Mouse (Mus musculus): ENCODE results near the gene Ttc28.

The Ttc28 gene

GRCm38 (mm10) chr5:111104801-111105200 lies 225.2 kb downstream of the Ttc28 start:
- no peak for DNase-seq

- DNase-seq, result no peak
Observed at GRCm38 (mm10) chr5:111111378-111111777, 231.8 kb downstream of the Ttc28 start.

- DNase-seq, result no peak
Observed at GRCm38 (mm10) chr5:111113183-111113582, 233.6 kb downstream of the Ttc28 start.

- DNase-seq, result no peak
Observed at GRCm38 (mm10) chr5:111113694-111114375, 234.2 kb downstream of the Ttc28 start.

GRCm38 (mm10) chr5:111114597-111114996 lies 235.0 kb downstream of the Ttc28 start:
- no peak for DNase-seq

- DNase-seq, result no peak
Observed at GRCm38 (mm10) chr5:111115519-111116350, 236.1 kb downstream of the Ttc28 start.

GRCm38 (mm10) chr5:111119805-111120204 lies 240.2 kb downstream of the Ttc28 start:
- DNase-seq, result no peak

GRCm38 (mm10) chr5:111120298-111120697 lies 240.7 kb downstream of the Ttc28 start:
- peak; percentile 84 for DNase-seq

GRCm38 (mm10) chr5:111120705-111121420 lies 241.3 kb downstream of the Ttc28 start:
- no peak for DNase-seq

GRCm38 (mm10) chr5:111122332-111123049 lies 242.9 kb downstream of the Ttc28 start:
- no peak for DNase-seq

GRCm38 (mm10) chr5:111123050-111123746 lies 243.6 kb downstream of the Ttc28 start:
- no peak for DNase-seq

GRCm38 (mm10) chr5:111124620-111125200 lies 245.1 kb downstream of the Ttc28 start:
- no peak for DNase-seq

GRCm38 (mm10) chr5:111125746-111126145 lies 246.1 kb downstream of the Ttc28 start:
- no peak for DNase-seq

- no peak for DNase-seq
Observed at GRCm38 (mm10) chr5:111127786-111128185, 248.2 kb downstream of the Ttc28 start.

GRCm38 (mm10) chr5:111130121-111130520 lies 250.5 kb downstream of the Ttc28 start:
- DNase-seq, result no peak

- DNase-seq, result no peak
Observed at GRCm38 (mm10) chr5:111131561-111131960, 252.0 kb downstream of the Ttc28 start.

GRCm38 (mm10) chr5:111133150-111133549 lies 253.5 kb downstream of the Ttc28 start:
- no peak for DNase-seq

GRCm38 (mm10) chr5:111133754-111134153 lies 254.2 kb downstream of the Ttc28 start:
- no peak for DNase-seq

GRCm38 (mm10) chr5:111137283-111137682 lies 257.7 kb downstream of the Ttc28 start:
- DNase-seq, result no peak

- no peak for DNase-seq
Observed at GRCm38 (mm10) chr5:111137742-111138141, 258.1 kb downstream of the Ttc28 start.

- no peak for DNase-seq
Observed at GRCm38 (mm10) chr5:111138239-111138833, 258.7 kb downstream of the Ttc28 start.

Data from cerebellum, adult 9-11 months (tissue).